Mouse (Mus musculus) intestine, postnatal 0 days (tissue): ENCODE measurements around the gene Mt4. TPM values are rescaled to one million over a fixed set of nuclear protein-coding genes. Genes with fewer than 3 reads are reported as not detected.
"Not testable (repeated sequence)": the region's sequence is repeated elsewhere in the genome, so short reads cannot be mapped to it uniquely, and the experiment has no call there.

ENCODE experiments used
- ATAC-seq: fragments of 200-750 bp; cut with Nextera tagmentation; 2 replicates; pipeline ENCODE4 v1.8.0; 2017; ENCODE audit warnings: mild to moderate bottlenecking, moderate TSS enrichment, moderate library complexity
- H3K27ac ChIP-seq: fragments of 300-500 bp; sonication (generic); 2 replicates; pipeline ENCODE4 v1.5.1; 2014; ENCODE audit warnings: mild to moderate bottlenecking, low read depth, low read length, moderate library complexity
- H3K27me3 ChIP-seq: fragments of 300-500 bp; sonication (generic); replicated peaks from 2 replicates; pipeline ENCODE4 v1.6.1; 2014; ENCODE audit warnings: low read length, mixed read lengths; ENCODE audit not compliant: control insufficient read depth, insufficient read depth
- H3K36me3 ChIP-seq: fragments of 300-500 bp; sonication (generic); 2 replicates; pipeline ENCODE4 v1.6.1; 2014; ENCODE audit warnings: mild to moderate bottlenecking, moderate library complexity; ENCODE audit not compliant: control insufficient read depth, insufficient read depth
- H3K4me1 ChIP-seq: fragments of 300-500 bp; sonication (generic); replicated peaks from 2 replicates; pipeline ENCODE4 v1.6.1; 2014; ENCODE audit warnings: antibody characterized with exemption, low read length, mixed read lengths; ENCODE audit not compliant: control insufficient read depth, insufficient read depth
- H3K4me2 ChIP-seq: fragments of 300-500 bp; sonication (generic); replicated peaks from 2 replicates; pipeline ENCODE4 v1.6.1; 2014; ENCODE audit warnings: low read depth, mild to moderate bottlenecking, moderate library complexity
- H3K4me3 ChIP-seq: fragments of 300-500 bp; sonication (generic); 2 replicates; pipeline ENCODE4 v1.5.1; 2014; ENCODE audit warnings: low read depth, low read length
- H3K9ac ChIP-seq: fragments of 300-500 bp; sonication (generic); 2 replicates; pipeline ENCODE4 v1.6.1; 2014; ENCODE audit warnings: mild to moderate bottlenecking, low read depth, low read length
- H3K9me3 ChIP-seq: fragments of 300-500 bp; sonication (generic); 2 replicates; pipeline ENCODE4 v1.6.1; 2016; ENCODE audit warnings: mixed run types; ENCODE audit not compliant: control insufficient read depth
- CTCF ChIP-seq: sonication (generic); IDR thresholded peaks from 2 replicates; pipeline ENCODE4 v1.5.1; 2016; ENCODE audit warnings: low read depth, mild to moderate bottlenecking, control low read depth, antibody characterized with exemption, moderate library complexity
- WGBS: fragments of 180-500 bp; shearing (Covaris S2); extraction: QIAGEN DNeasy Blood & Tissue Kit; methylation state at CpG from one replicate; pipeline ENCODE4 v1.1.7; 2014; 5-methylcytosine and 5-hydroxymethylcytosine counted together
- polyA plus RNA-seq: library from polyadenylated mRNA; unstranded; fragments of >200 nt; fragmentation: Nextera tagmentation; extraction: Ambion mirVana; gene quantifications from 2 replicates; pipeline ENCODE4 v1.2.1, GENCODE M21; 2015

Gene Mt4
- polyA plus RNA-seq, 1 experiment from 2014 or later = 0.69 TPM

DNA sequence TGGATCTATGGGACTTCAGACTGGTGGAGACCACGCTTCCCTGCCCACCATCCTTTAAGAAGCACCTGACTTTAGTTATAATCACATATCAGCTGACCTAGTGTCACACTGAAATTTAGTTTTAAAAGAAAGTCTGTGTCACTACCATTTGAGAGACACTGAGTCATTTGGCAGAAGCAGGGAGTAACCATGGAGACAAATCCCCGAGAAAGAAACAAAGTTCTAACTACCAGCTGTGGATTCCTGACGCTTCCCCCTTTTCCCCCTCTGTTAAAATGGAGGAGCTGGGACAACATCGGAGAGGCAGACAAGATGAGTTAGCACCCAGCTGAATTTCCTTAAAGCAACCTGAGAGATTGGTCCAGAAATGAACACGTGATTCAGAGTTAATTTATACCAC lies 11.2 kb downstream of the Mt4 start:
- Histone ChIP-seq H3K9me3 (no peaks in the 10 kb centered on the region), H3K27ac (no peak overlapping the region), H3K4me3 (no peak overlapping the region), H3K9ac (no peak overlapping the region), H3K27me3 (no peaks in the 10 kb centered on the region), H3K4me2 (no peak overlapping the region), H3K36me3 (no peaks in the 10 kb centered on the region), H3K4me1 (no peaks in the 10 kb centered on the region; the same call in 1 of the 2 replicates)
- ATAC-seq = no peak
- WGBS = 41% methylated on average over 5 of the region's 5 CpGs
- no peak for TF ChIP-seq CTCF

DNA sequence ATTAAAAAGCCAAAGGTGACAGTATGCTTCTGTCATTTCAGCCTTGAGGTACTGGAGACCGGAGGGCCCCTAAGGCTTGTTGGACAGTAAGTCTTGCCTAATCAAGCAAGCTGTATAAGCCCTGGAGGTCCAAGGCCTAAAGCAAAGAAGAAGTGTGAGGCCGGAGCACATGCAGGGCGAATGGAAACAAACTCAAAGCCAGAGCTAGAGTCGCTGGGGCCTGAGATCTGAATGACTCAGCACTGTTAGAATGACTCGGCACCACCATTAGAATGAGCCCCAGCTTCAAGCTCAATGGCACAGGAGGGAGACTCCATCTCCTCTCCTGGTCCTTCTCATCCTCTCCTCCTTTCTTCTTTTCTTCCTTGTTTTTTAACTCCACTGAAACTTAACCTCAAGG lies 13.9 kb downstream of the Mt4 start:
- WGBS = 75% methylated on average over 5 of the region's 5 CpGs
- no peak for ATAC-seq

DNA sequence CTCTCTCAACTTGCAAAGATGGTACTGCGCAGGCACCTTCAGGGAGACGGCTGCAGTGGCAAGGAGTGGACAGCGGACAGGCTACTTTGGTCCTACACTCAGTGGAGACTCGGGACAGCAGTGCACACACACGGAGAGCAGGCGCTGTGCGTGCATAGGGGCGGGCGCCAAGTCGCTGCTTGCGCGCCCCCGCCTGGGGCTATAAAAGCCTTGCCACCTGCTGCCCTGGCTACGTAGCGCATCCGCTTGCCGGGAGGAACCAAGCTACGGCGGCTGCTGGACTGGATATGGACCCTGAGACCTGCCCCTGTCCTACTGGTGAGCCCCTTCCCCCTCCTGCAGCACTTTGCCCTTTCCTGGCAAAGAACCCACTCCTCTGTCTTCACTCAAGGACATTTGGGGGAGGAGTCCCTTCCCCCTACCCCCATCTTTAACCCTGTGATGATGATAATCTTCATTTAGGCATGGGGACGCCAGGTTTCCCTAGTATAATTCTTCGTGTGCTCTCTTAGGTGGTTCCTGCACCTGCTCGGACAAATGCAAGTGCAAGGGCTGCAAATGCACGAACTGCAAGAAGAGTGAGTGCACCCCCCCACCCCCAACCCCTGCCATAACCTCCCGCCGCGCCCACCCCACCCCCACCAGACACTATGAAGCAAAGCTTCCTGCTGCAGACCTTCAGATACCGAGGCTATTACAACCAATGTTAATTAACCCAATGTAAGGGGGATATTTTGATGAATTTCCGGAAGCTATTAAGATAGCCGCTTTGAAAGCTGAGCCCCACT lies 15.7 kb downstream of the Mt4 start, which contains the start of gene Mt3:
Mt3 (plus strand) TSS at position 95 of the 788 bp plus-strand sequence.
- Histone ChIP-seq H3K9me3 (no peaks in the 10 kb centered on the region), H3K4me1 (no peaks in the 10 kb centered on the region; the same call in 1 of the 2 replicates), H3K27me3 (0 out of 2 replicates have a peak, but pooled peaks cover 4% of the 10 kb centered on the region), H3K36me3 (no peaks in the 10 kb centered on the region), H3K27ac (no peak within 1 kb of the TSS), H3K4me2 (peak within 1 kb of the TSS; percentile 62), H3K4me3 (peak within 1 kb of the TSS; percentile 22), H3K9ac (0 out of 2 replicates have a peak within 1 kb of the TSS, but pooled peaks have one; percentile 3)
- peak; percentile 61 for TF ChIP-seq CTCF
- WGBS = 3% methylated on average over 29 of the region's 29 CpGs
- ATAC-seq = 0 out of 2 replicates have a peak, but pooled peaks have one; percentile 42

More for the DNA sequence above, 13.9 kb downstream of the Mt4 start:
- no peaks in the 10 kb centered on the region; the same call in 1 of the 2 replicates for H3K4me1 ChIP-seq
- H3K27me3 ChIP-seq = 0 out of 2 replicates have a peak, but pooled peaks cover 4% of the 10 kb centered on the region
- no peak overlapping the region for H3K4me3 ChIP-seq
- no peaks in the 10 kb centered on the region for H3K36me3 ChIP-seq
- TF ChIP-seq CTCF = no peak
- no peak overlapping the region for H3K9ac ChIP-seq
- no peak overlapping the region for H3K4me2 ChIP-seq
- no peaks in the 10 kb centered on the region for H3K9me3 ChIP-seq
- no peak overlapping the region for H3K27ac ChIP-seq

DNA sequence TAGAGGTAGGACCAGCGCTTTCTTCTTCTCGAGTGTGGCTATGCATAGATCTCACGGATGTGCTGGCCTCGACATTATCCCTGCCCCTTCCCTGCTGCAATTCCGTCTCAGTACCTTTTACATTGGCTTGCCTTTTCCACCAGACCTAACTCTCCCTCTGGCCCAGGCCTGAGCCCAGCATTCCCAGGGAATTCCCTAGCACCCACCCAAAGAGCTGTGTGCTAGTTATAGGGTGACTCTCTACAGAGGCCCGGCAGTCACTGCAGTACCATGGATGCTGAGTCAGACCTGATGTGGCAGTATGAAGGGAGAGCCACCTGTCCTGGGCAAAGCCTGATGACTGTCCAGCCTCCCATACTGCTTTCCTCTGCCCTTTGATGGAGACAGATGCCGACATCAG lies 16.5 kb downstream of the Mt4 start:
- H3K36me3 ChIP-seq = no peaks in the 10 kb centered on the region
- 46% methylated on average over 7 of the region's 7 CpGs for WGBS
- no peak for TF ChIP-seq CTCF
- no peak for ATAC-seq
- H3K4me2 ChIP-seq = no peak overlapping the region
- H3K4me3 ChIP-seq = no peak overlapping the region
- no peak overlapping the region for H3K9ac ChIP-seq
- H3K27me3 ChIP-seq = 0 out of 2 replicates have a peak, but pooled peaks cover 4% of the 10 kb centered on the region
- no peaks in the 10 kb centered on the region; the same call in 1 of the 2 replicates for H3K4me1 ChIP-seq
- no peaks in the 10 kb centered on the region for H3K9me3 ChIP-seq
- H3K27ac ChIP-seq = no peak overlapping the region

DNA sequence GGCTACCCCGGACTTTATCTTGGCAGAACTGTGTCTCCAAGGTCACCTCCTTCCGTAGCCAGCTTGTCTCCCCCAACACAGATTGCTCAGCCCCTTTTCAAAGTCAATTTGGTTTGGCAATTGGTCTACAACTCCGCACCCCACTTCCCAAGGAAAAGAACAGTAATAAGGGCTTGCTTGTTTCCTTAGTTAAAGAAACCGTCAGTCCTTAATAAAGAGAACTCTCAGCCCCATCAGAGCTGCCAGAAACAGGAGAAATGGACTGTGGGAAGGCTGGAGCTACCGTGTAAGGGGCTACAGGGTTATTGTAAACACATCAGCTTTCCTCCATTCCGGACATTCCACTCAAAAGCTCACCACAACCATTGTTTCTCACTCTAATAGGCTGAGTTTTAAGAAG lies 17.5 kb downstream of the Mt4 start:
- H3K9me3 ChIP-seq = no peaks in the 10 kb centered on the region
- 0 out of 2 replicates have a peak, but pooled peaks cover 4% of the 10 kb centered on the region for H3K27me3 ChIP-seq
- no peak for ATAC-seq
- no peaks in the 10 kb centered on the region for H3K36me3 ChIP-seq
- TF ChIP-seq CTCF = no peak
- H3K27ac ChIP-seq = no peak overlapping the region
- 43% methylated on average over 6 of the region's 6 CpGs for WGBS
- H3K9ac ChIP-seq = no peak overlapping the region
- no peak overlapping the region for H3K4me2 ChIP-seq
- H3K4me3 ChIP-seq = no peak overlapping the region
- H3K4me1 ChIP-seq = no peaks in the 10 kb centered on the region; the same call in 1 of the 2 replicates

DNA sequence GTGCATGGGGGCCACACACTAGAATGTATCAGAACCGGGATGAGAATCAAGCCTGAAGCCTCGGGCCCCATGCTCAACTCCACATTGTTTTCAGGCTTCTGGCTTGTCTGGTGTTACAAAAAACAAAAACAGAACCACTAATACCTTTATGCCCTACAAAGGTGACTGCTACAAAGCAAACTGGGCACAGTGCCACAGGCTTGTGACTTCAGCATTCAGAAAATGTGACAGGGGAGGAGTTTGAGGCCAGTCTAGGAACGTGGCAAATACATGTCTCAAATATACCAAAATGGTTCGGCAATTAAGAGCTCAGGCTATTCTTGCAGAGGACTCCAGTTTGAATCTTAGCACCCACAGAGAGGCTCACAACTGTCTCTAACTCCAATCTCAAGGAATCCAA lies 19.1 kb downstream of the Mt4 start:
- TF ChIP-seq CTCF = no peak
- Histone ChIP-seq H3K27me3 (0 out of 2 replicates have a peak, but pooled peaks cover 4% of the 10 kb centered on the region), H3K9ac (no peak overlapping the region), H3K4me3 (no peak overlapping the region), H3K36me3 (no peaks in the 10 kb centered on the region), H3K9me3 (no peaks in the 10 kb centered on the region), H3K27ac (no peak overlapping the region), H3K4me2 (no peak overlapping the region), H3K4me1 (no peaks in the 10 kb centered on the region; the same call in 1 of the 2 replicates)
- ATAC-seq = no peak
- 73% methylated on average over 4 of the region's 4 CpGs for WGBS

DNA sequence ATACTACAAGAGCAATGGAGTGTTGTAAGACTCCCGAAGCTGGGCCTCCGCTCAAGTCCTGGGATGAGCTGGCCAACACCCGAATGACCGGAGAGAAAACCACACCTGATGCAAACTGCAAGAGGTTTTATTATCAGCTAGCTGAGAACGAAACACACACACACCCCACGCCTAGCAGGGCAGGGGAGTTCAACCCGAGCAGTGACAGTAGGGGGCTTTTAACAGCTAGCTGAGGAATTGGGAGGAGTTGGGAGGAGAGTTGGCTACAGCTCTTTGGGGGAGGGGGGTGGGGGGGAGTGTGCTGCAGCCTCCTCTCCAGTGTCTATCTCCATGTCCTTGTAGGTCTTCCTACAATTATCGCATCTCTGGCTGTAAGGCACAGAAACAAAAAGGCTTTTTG lies 28.8 kb downstream of the Mt4 start:
- H3K4me1 ChIP-seq, H3K27me3 ChIP-seq, H3K27ac ChIP-seq, H3K9ac ChIP-seq, H3K4me3 ChIP-seq, ATAC-seq, H3K4me2 ChIP-seq, H3K9me3 ChIP-seq, H3K36me3 ChIP-seq: not testable (repeated sequence)
- WGBS = 64% methylated on average over 8 of the region's 8 CpGs
